Mouse (Mus musculus) olfactory bulb, adult 2 months (tissue): ENCODE results near the gene Myo18b. TPM values are rescaled to one million over a fixed set of nuclear protein-coding genes. Genes with fewer than 3 reads are reported as not detected.

Experiments
- H3K27ac ChIP-seq: fragments of 200-500 bp; 2 replicates; pipeline ENCODE4 v1.5.1; 2012; ENCODE audit warnings: low read depth, low read length; ENCODE audit not compliant: insufficient read depth
- H3K4me1 ChIP-seq: fragments of 200-500 bp; 2 replicates; pipeline ENCODE4 v1.6.1; 2012; ENCODE audit warnings: low read length; ENCODE audit not compliant: control insufficient read depth, insufficient read depth
- H3K4me3 ChIP-seq: fragments of 200-500 bp; 2 replicates; pipeline ENCODE4 v1.5.1; 2012; ENCODE audit warnings: mild to moderate bottlenecking, low read depth, low read length, moderate library complexity; ENCODE audit not compliant: insufficient read depth
- CTCF ChIP-seq: fragments of 200-500 bp; IDR thresholded peaks from 2 replicates; pipeline ENCODE4 v1.5.1; 2012; ENCODE audit warnings: low read depth, mild to moderate bottlenecking, low read length, moderate library complexity; ENCODE audit not compliant: insufficient read depth
- POLR2A ChIP-seq: fragments of 200-500 bp; IDR thresholded peaks from 2 replicates; pipeline ENCODE4 v1.6.1; 2012; ENCODE audit warnings: mild to moderate bottlenecking, low read depth, low read length, moderate library complexity; ENCODE audit not compliant: insufficient read depth
- WGBS: fragments of 180-500 bp; shearing (Covaris S2); methylation state at CpG from one replicate; pipeline ENCODE4 v1.1.7; 2018; 5-methylcytosine and 5-hydroxymethylcytosine counted together
- polyA plus RNA-seq: library from polyadenylated mRNA; stranded (reverse); fragments of >200 nt; gene quantifications from 2 replicates; pipeline ENCODE4 v1.2.4, GENCODE M21; 2012; ENCODE audit warnings: low replicate concordance; ENCODE audit not compliant: missing spikeins, insufficient read depth, insufficient read length

The Myo18b gene
- polyA plus RNA-seq, 1 experiment, result not detected

- H3K4me3 ChIP-seq, result no peak overlapping the region
- peaks cover 16% of the 10 kb centered on the region for H3K4me1 ChIP-seq
- TF ChIP-seq CTCF, result no peak
- TF ChIP-seq POLR2A, result no peak
- 62% methylated on average over 6 of the region's 6 CpGs for WGBS
- no peak overlapping the region for H3K27ac ChIP-seq
Measured at GRCm38 (mm10) chr5:112745176-112745575, 151.0 kb downstream of the Myo18b start.

GRCm38 (mm10) chr5:112744571-112744970 lies 151.6 kb downstream of the Myo18b start:
- no peak for TF ChIP-seq POLR2A
- no peak for TF ChIP-seq CTCF
- H3K4me1 ChIP-seq, result peaks cover 16% of the 10 kb centered on the region
- no peak overlapping the region for H3K27ac ChIP-seq
- H3K4me3 ChIP-seq, result no peak overlapping the region
- WGBS, result 93% methylated on average over 11 of the region's 11 CpGs

- WGBS, result 81% methylated on average over 9 of the region's 9 CpGs
- H3K4me1 ChIP-seq, result peaks cover 18% of the 10 kb centered on the region
- H3K4me3 ChIP-seq, result no peak overlapping the region
- H3K27ac ChIP-seq, result no peak overlapping the region
- TF ChIP-seq POLR2A (no peak), CTCF (no peak)
Measured at GRCm38 (mm10) chr5:112743121-112743520, 153.0 kb downstream of the Myo18b start.

GRCm38 (mm10) chr5:112740651-112741050 lies 155.5 kb downstream of the Myo18b start:
- Histone ChIP-seq H3K4me3 (no peak overlapping the region), H3K4me1 (peaks cover 13% of the 10 kb centered on the region; the same call in 1 of the 2 replicates), H3K27ac (no peak overlapping the region)
- TF ChIP-seq CTCF (no peak), POLR2A (no peak)
- 62% methylated on average over 12 of the region's 12 CpGs for WGBS

GRCm38 (mm10) chr5:112735040-112735439 lies 161.1 kb downstream of the Myo18b start:
- peaks cover 10% of the 10 kb centered on the region; the same call in 1 of the 2 replicates for H3K4me1 ChIP-seq
- no peak overlapping the region for H3K4me3 ChIP-seq
- WGBS, result 84% methylated on average over 5 of the region's 5 CpGs
- H3K27ac ChIP-seq, result no peak overlapping the region
- TF ChIP-seq CTCF (no peak), POLR2A (no peak)

GRCm38 (mm10) chr5:112730604-112731003 lies 165.6 kb downstream of the Myo18b start:
- Histone ChIP-seq H3K4me3 (no peak overlapping the region), H3K4me1 (peaks cover 5% of the 10 kb centered on the region; the same call in 1 of the 2 replicates), H3K27ac (no peak overlapping the region)
- TF ChIP-seq POLR2A (no peak), CTCF (no peak)
- 63% methylated on average over 10 of the region's 10 CpGs for WGBS

GRCm38 (mm10) chr5:112728432-112728831 lies 167.7 kb downstream of the Myo18b start:
- no peak for TF ChIP-seq CTCF
- 19% methylated on average over 6 of the region's 6 CpGs for WGBS
- H3K4me3 ChIP-seq, result no peak overlapping the region
- peaks cover 5% of the 10 kb centered on the region; the same call in 1 of the 2 replicates for H3K4me1 ChIP-seq
- H3K27ac ChIP-seq, result no peak overlapping the region

GRCm38 (mm10) chr5:112718655-112719306 lies 177.4 kb downstream of the Myo18b start:
- H3K4me3 ChIP-seq, result no peak overlapping the region
- TF ChIP-seq CTCF, result no peak
- TF ChIP-seq POLR2A, result no peak
- 57% methylated on average over 12 of the region's 12 CpGs for WGBS
- H3K4me1 ChIP-seq, result peaks cover 9% of the 10 kb centered on the region
- H3K27ac ChIP-seq, result no peak overlapping the region

- no peak overlapping the region for H3K27ac ChIP-seq
- 76% methylated on average over 8 of the region's 8 CpGs for WGBS
- peaks cover 7% of the 10 kb centered on the region for H3K4me1 ChIP-seq
- no peak overlapping the region for H3K4me3 ChIP-seq
- TF ChIP-seq CTCF (no peak), POLR2A (no peak)
Measured at GRCm38 (mm10) chr5:112714679-112715446, 181.3 kb downstream of the Myo18b start.
